Mouse (Mus musculus): ENCODE measurements around the gene Epb41l2. TPM values are rescaled to one million over a fixed set of nuclear protein-coding genes. Genes with fewer than 3 reads are reported as not detected.

The Epb41l2 gene
- polyA plus RNA-seq, 1 experiment from 2014 or later = 40.5 TPM

GRCm38 (mm10) chr10:25369691-25370090, 10.1 kb downstream of the Epb41l2 start:
- Histone ChIP-seq H3K9me3 (no peaks in the 10 kb centered on the region), H3K9ac (replicated peaks) (no peak overlapping the region), H3K27me3 (no peaks in the 10 kb centered on the region), H3K27ac (replicated peaks) (no peak overlapping the region), H3K4me3 (no peak overlapping the region), H3K36me3 (no peaks in the 10 kb centered on the region), H3K4me2 (replicated peaks) (no peak overlapping the region), H3K4me1 (peaks cover 15% of the 10 kb centered on the region)
- no peak for ATAC-seq (ENCODE audit: low FRiP score, low read depth)
- 78% methylated on average over 9 of the region's 9 CpGs for WGBS

GRCm38 (mm10) chr10:25371336-25371735, 11.7 kb downstream of the Epb41l2 start:
- no peak overlapping the region for H3K27ac ChIP-seq (replicated peaks)
- WGBS = 74% methylated on average over 2 of the region's 2 CpGs

GRCm38 (mm10) chr10:25371915-25372371, 12.3 kb downstream of the Epb41l2 start:
- Histone ChIP-seq H3K9ac (replicated peaks) (no peak overlapping the region), H3K27me3 (no peaks in the 10 kb centered on the region), H3K36me3 (no peaks in the 10 kb centered on the region), H3K4me2 (replicated peaks) (no peak overlapping the region), H3K4me3 (no peak overlapping the region), H3K27ac (replicated peaks) (no peak overlapping the region), H3K9me3 (no peaks in the 10 kb centered on the region), H3K4me1 (peaks cover 15% of the 10 kb centered on the region)
- no peak for ATAC-seq (ENCODE audit: low FRiP score, low read depth)
- WGBS = 21% methylated on average over 3 of the region's 3 CpGs

More at GRCm38 (mm10) chr10:25371336-25371735, 11.7 kb downstream of the Epb41l2 start:
- H3K36me3 ChIP-seq = no peaks in the 10 kb centered on the region
- H3K4me3 ChIP-seq = no peak overlapping the region
- no peaks in the 10 kb centered on the region for H3K9me3 ChIP-seq
- H3K4me1 ChIP-seq = peaks cover 15% of the 10 kb centered on the region
- H3K4me2 ChIP-seq (replicated peaks) = no peak overlapping the region
- H3K9ac ChIP-seq (replicated peaks) = no peak overlapping the region
- H3K27me3 ChIP-seq = no peaks in the 10 kb centered on the region
- no peak for ATAC-seq (ENCODE audit: low FRiP score, low read depth)

- 52% methylated on average over 10 of the region's 10 CpGs for WGBS
- no peak overlapping the region for H3K4me3 ChIP-seq
- no peaks in the 10 kb centered on the region for H3K36me3 ChIP-seq
- no peak overlapping the region for H3K4me2 ChIP-seq (replicated peaks)
- peaks cover 15% of the 10 kb centered on the region for H3K4me1 ChIP-seq
- no peak for ATAC-seq (ENCODE audit: low FRiP score, low read depth)
- H3K27ac ChIP-seq (replicated peaks) = no peak overlapping the region
- H3K9ac ChIP-seq (replicated peaks) = no peak overlapping the region
- H3K9me3 ChIP-seq = no peaks in the 10 kb centered on the region
- no peaks in the 10 kb centered on the region for H3K27me3 ChIP-seq
Observed at GRCm38 (mm10) chr10:25372510-25373148, 13.0 kb downstream of the Epb41l2 start.

- Histone ChIP-seq H3K9me3 (no peaks in the 10 kb centered on the region), H3K9ac (replicated peaks) (no peak overlapping the region), H3K4me3 (no peak overlapping the region), H3K27ac (replicated peaks) (no peak overlapping the region), H3K4me1 (peaks cover 12% of the 10 kb centered on the region), H3K4me2 (replicated peaks) (no peak overlapping the region), H3K27me3 (no peaks in the 10 kb centered on the region), H3K36me3 (no peaks in the 10 kb centered on the region)
- WGBS = 87% methylated on average over 4 of the region's 4 CpGs
- no peak for ATAC-seq (ENCODE audit: low FRiP score, low read depth)
Observed at GRCm38 (mm10) chr10:25375036-25375435, 15.4 kb downstream of the Epb41l2 start.

- H3K36me3 ChIP-seq = no peaks in the 10 kb centered on the region
- H3K4me1 ChIP-seq = 0 out of 2 replicates have a peak, but pooled peaks cover 4% of the 10 kb centered on the region
- H3K4me2 ChIP-seq (replicated peaks) = no peak overlapping the region
- no peak for ATAC-seq (ENCODE audit: low FRiP score, low read depth)
- H3K27me3 ChIP-seq = no peaks in the 10 kb centered on the region
- H3K27ac ChIP-seq (replicated peaks) = no peak overlapping the region
- H3K4me3 ChIP-seq = no peak overlapping the region
- no peaks in the 10 kb centered on the region for H3K9me3 ChIP-seq
- 91% methylated on average over 6 of the region's 6 CpGs for WGBS
- no peak overlapping the region for H3K9ac ChIP-seq (replicated peaks)
Observed at GRCm38 (mm10) chr10:25380746-25381481, 21.3 kb downstream of the Epb41l2 start.

GRCm38 (mm10) chr10:25381951-25382350, 22.4 kb downstream of the Epb41l2 start:
- ATAC-seq (ENCODE audit: low FRiP score, low read depth) = no peak
- no peak overlapping the region for H3K4me3 ChIP-seq
- no peaks in the 10 kb centered on the region for H3K36me3 ChIP-seq
- H3K9ac ChIP-seq (replicated peaks) = no peak overlapping the region
- no peak overlapping the region for H3K27ac ChIP-seq (replicated peaks)
- no peak overlapping the region for H3K4me2 ChIP-seq (replicated peaks)
- WGBS = 56% methylated on average over 10 of the region's 10 CpGs
- no peaks in the 10 kb centered on the region for H3K27me3 ChIP-seq
- H3K9me3 ChIP-seq = no peaks in the 10 kb centered on the region
- H3K4me1 ChIP-seq = 0 out of 2 replicates have a peak, but pooled peaks cover 5% of the 10 kb centered on the region

GRCm38 (mm10) chr10:25383171-25383570, 23.6 kb downstream of the Epb41l2 start:
- Histone ChIP-seq H3K9me3 (no peaks in the 10 kb centered on the region), H3K4me3 (no peak overlapping the region), H3K4me2 (replicated peaks) (no peak overlapping the region), H3K4me1 (peaks cover 7% of the 10 kb centered on the region; the same call in 1 of the 2 replicates), H3K36me3 (no peaks in the 10 kb centered on the region), H3K9ac (replicated peaks) (no peak overlapping the region), H3K27ac (replicated peaks) (no peak overlapping the region), H3K27me3 (no peaks in the 10 kb centered on the region)
- WGBS = 71% methylated on average over 5 of the region's 5 CpGs
- no peak for ATAC-seq (ENCODE audit: low FRiP score, low read depth)

GRCm38 (mm10) chr10:25384391-25384790, 24.8 kb downstream of the Epb41l2 start:
- Histone ChIP-seq H3K36me3 (no peaks in the 10 kb centered on the region), H3K9ac (replicated peaks) (no peak overlapping the region), H3K27me3 (no peaks in the 10 kb centered on the region), H3K9me3 (no peaks in the 10 kb centered on the region), H3K4me2 (replicated peaks) (no peak overlapping the region), H3K4me1 (peaks cover 7% of the 10 kb centered on the region; the same call in 1 of the 2 replicates), H3K27ac (replicated peaks) (no peak overlapping the region), H3K4me3 (no peak overlapping the region)
- no peak for ATAC-seq (ENCODE audit: low FRiP score, low read depth)
- WGBS = 80% methylated on average over 10 of the region's 10 CpGs

GRCm38 (mm10) chr10:25385811-25386580, 26.4 kb downstream of the Epb41l2 start:
- Histone ChIP-seq H3K4me2 (replicated peaks) (no peak overlapping the region), H3K27ac (replicated peaks) (no peak overlapping the region), H3K4me3 (no peak overlapping the region), H3K4me1 (peaks cover 7% of the 10 kb centered on the region; the same call in 1 of the 2 replicates), H3K36me3 (no peaks in the 10 kb centered on the region), H3K27me3 (no peaks in the 10 kb centered on the region), H3K9ac (replicated peaks) (no peak overlapping the region), H3K9me3 (no peaks in the 10 kb centered on the region)
- ATAC-seq (ENCODE audit: low FRiP score, low read depth) = no peak
- 51% methylated on average over 13 of the region's 13 CpGs for WGBS

GRCm38 (mm10) chr10:25386868-25387267, 27.3 kb downstream of the Epb41l2 start:
- H3K36me3 ChIP-seq = no peaks in the 10 kb centered on the region
- H3K4me1 ChIP-seq = peaks cover 7% of the 10 kb centered on the region; the same call in 1 of the 2 replicates
- no peaks in the 10 kb centered on the region for H3K27me3 ChIP-seq
- no peaks in the 10 kb centered on the region for H3K9me3 ChIP-seq
- no peak overlapping the region for H3K4me2 ChIP-seq (replicated peaks)
- H3K4me3 ChIP-seq = no peak overlapping the region
- no peak overlapping the region for H3K27ac ChIP-seq (replicated peaks)
- ATAC-seq (ENCODE audit: low FRiP score, low read depth) = no peak
- no peak overlapping the region for H3K9ac ChIP-seq (replicated peaks)
- WGBS = 70% methylated on average over 4 of the region's 4 CpGs

- H3K4me1 ChIP-seq = peaks cover 7% of the 10 kb centered on the region; the same call in 1 of the 2 replicates
- no peak overlapping the region for H3K4me2 ChIP-seq (replicated peaks)
- H3K27me3 ChIP-seq = no peaks in the 10 kb centered on the region
- ATAC-seq (ENCODE audit: low FRiP score, low read depth) = no peak
- no peak overlapping the region for H3K4me3 ChIP-seq
- H3K9me3 ChIP-seq = no peaks in the 10 kb centered on the region
- H3K27ac ChIP-seq (replicated peaks) = no peak overlapping the region
- H3K36me3 ChIP-seq = no peaks in the 10 kb centered on the region
- 39% methylated on average over 4 of the region's 4 CpGs for WGBS
- H3K9ac ChIP-seq (replicated peaks) = no peak overlapping the region
Observed at GRCm38 (mm10) chr10:25387268-25387667, 27.7 kb downstream of the Epb41l2 start.
